Mouse (Mus musculus) hindbrain, embryonic 14.5 days (tissue): ENCODE data around the gene Lsamp. TPM values are rescaled to one million over a fixed set of nuclear protein-coding genes. Genes with fewer than 3 reads are reported as not detected.

Source experiments
- ATAC-seq: fragments of 200-750 bp; cut with Nextera tagmentation; 2 replicates; pipeline ENCODE4 v1.8.0; 2017; ENCODE audit warnings: moderate number of reproducible peaks, mild to moderate bottlenecking, moderate TSS enrichment, moderate library complexity; ENCODE audit not compliant: low FRiP score
- DNase-seq: peaks from one replicate; pipeline ENCODE4 v3.0.0-alpha.2; 2015; ENCODE audit warnings: low spot score
- H3K27ac ChIP-seq: fragments of 300-500 bp; sonication (generic); 2 replicates; pipeline ENCODE4 v1.5.1; 2014; ENCODE audit warnings: mild to moderate bottlenecking, moderate library complexity
- H3K27me3 ChIP-seq: fragments of 300-500 bp; sonication (generic); 2 replicates; pipeline ENCODE4 v1.6.1; 2014; ENCODE audit warnings: mild to moderate bottlenecking, low read length, mixed read lengths; ENCODE audit not compliant: control insufficient read depth, insufficient read depth
- H3K36me3 ChIP-seq: fragments of 300-500 bp; sonication (generic); replicated peaks from 2 replicates; pipeline ENCODE4 v1.6.1; 2014; ENCODE audit not compliant: control insufficient read depth, insufficient read depth
- H3K4me1 ChIP-seq: fragments of 300-500 bp; sonication (generic); replicated peaks from 2 replicates; pipeline ENCODE4 v1.6.1; 2014; ENCODE audit warnings: antibody characterized with exemption, low read length, mixed read lengths; ENCODE audit not compliant: control insufficient read depth, insufficient read depth
- H3K4me2 ChIP-seq: fragments of 300-500 bp; sonication (generic); replicated peaks from 2 replicates; pipeline ENCODE4 v1.6.1; 2014; ENCODE audit warnings: mild to moderate bottlenecking, moderate library complexity
- H3K4me3 ChIP-seq: fragments of 300-500 bp; sonication (generic); replicated peaks from 2 replicates; pipeline ENCODE4 v1.5.1; 2014; ENCODE audit warnings: mild to moderate bottlenecking, low read length
- H3K9ac ChIP-seq: fragments of 300-500 bp; sonication (generic); 2 replicates; pipeline ENCODE4 v1.6.1; 2014
- H3K9me3 ChIP-seq: fragments of 300-500 bp; sonication (generic); 2 replicates; pipeline ENCODE4 v1.6.1; 2016; ENCODE audit warnings: low read length; ENCODE audit not compliant: control insufficient read depth
- WGBS: fragments of 180-500 bp; shearing (Covaris S2); extraction: QIAGEN DNeasy Blood & Tissue Kit; methylation state at CpG from one replicate; pipeline ENCODE4 v1.1.7; 2014; 5-methylcytosine and 5-hydroxymethylcytosine counted together
- polyA plus RNA-seq: library from polyadenylated mRNA; unstranded; fragments of >200 nt; fragmentation: Nextera tagmentation; extraction: Ambion mirVana; gene quantifications from 2 replicates; pipeline ENCODE4 v1.2.1, GENCODE M21; 2014

The Lsamp gene
- polyA plus RNA-seq, 1 experiment from 2014 or later = 88.1 TPM

DNA sequence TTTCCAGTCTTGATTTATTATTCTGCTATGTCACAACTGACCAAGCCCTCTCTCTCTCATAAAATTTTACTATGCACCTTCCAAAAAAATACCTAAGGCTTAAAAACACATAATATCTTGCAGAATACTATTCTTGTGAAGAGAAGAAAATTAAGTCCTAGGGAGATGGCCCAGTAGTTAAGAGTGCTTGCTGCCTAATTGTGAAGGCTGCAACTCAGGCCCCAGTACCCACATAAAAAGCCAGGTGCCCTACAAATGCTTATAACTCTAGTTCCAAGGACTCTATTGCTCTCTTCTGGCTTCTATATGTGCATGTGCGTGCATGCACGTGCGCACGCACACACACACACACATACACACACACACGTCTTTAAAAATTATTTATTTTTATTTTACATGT lies 1225.9 kb downstream of the Lsamp start:
- H3K9me3 ChIP-seq = no peaks in the 10 kb centered on the region
- ATAC-seq (no peak), DNase-seq (no peak)
- no peaks in the 10 kb centered on the region for H3K4me1 ChIP-seq
- no peak overlapping the region for H3K4me2 ChIP-seq
- no peak overlapping the region for H3K27ac ChIP-seq
- no peaks in the 10 kb centered on the region for H3K27me3 ChIP-seq
- no peak overlapping the region for H3K4me3 ChIP-seq
- H3K9ac ChIP-seq = no peak overlapping the region
- WGBS = 96% methylated on average over 5 of the region's 5 CpGs
- no peaks in the 10 kb centered on the region for H3K36me3 ChIP-seq

GRCm38 (mm10) chr16:41235829-41236228 lies 1251.7 kb downstream of the Lsamp start:
- Histone ChIP-seq H3K9ac (no peak overlapping the region), H3K27ac (no peak overlapping the region; the same call in 1 of the 2 replicates), H3K36me3 (no peaks in the 10 kb centered on the region), H3K9me3 (no peaks in the 10 kb centered on the region), H3K4me2 (no peak overlapping the region), H3K4me3 (no peak overlapping the region), H3K4me1 (no peaks in the 10 kb centered on the region; the same call in 1 of the 2 replicates), H3K27me3 (no peaks in the 10 kb centered on the region)
- DNase-seq (no peak), ATAC-seq (no peak)

DNA sequence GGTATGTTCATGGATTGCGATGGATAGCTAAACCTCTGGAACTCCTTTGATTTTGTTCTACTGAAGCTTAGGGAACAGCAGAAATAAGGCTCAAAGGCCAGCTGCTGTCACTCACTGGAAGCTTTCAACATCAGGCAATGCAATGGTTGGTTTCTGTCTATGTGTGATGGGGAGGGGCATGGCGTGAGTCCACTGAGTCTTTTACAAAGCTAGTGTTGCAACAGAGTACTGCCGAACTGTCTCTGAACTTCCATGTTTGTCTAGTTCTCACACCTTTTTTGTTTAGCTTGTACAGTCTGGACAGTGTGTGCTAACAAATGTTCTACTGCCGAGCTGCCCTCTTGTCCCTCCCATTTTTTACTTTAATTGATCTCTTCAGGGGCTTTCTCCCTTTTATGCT lies 1258.7 kb downstream of the Lsamp start:
- H3K4me1 ChIP-seq = no peaks in the 10 kb centered on the region
- H3K4me3 ChIP-seq = no peak overlapping the region
- no peak for ATAC-seq
- H3K4me2 ChIP-seq = no peak overlapping the region
- H3K9ac ChIP-seq = no peak overlapping the region
- no peak overlapping the region for H3K27ac ChIP-seq
- DNase-seq = no peak
- H3K36me3 ChIP-seq = no peaks in the 10 kb centered on the region
- H3K27me3 ChIP-seq = no peaks in the 10 kb centered on the region
- 78% methylated on average over 4 of the region's 4 CpGs for WGBS
- no peaks in the 10 kb centered on the region for H3K9me3 ChIP-seq

GRCm38 (mm10) chr16:41244711-41245110 lies 1260.5 kb downstream of the Lsamp start:
- Histone ChIP-seq H3K36me3 (no peaks in the 10 kb centered on the region), H3K9me3 (no peaks in the 10 kb centered on the region), H3K4me1 (no peaks in the 10 kb centered on the region), H3K27ac (no peak overlapping the region), H3K4me2 (no peak overlapping the region), H3K9ac (no peak overlapping the region), H3K4me3 (no peak overlapping the region), H3K27me3 (no peaks in the 10 kb centered on the region)
- DNase-seq = peak; percentile 93
- peak; percentile 57; the same call in 1 of the 2 replicates for ATAC-seq
- 12% methylated on average over 2 of the region's 2 CpGs for WGBS

- Histone ChIP-seq H3K9me3 (no peaks in the 10 kb centered on the region), H3K4me1 (no peaks in the 10 kb centered on the region), H3K4me2 (no peak overlapping the region), H3K9ac (no peak overlapping the region), H3K27me3 (no peaks in the 10 kb centered on the region), H3K4me3 (no peak overlapping the region), H3K27ac (peak overlapping the region; percentile 63; the same call in 1 of the 2 replicates), H3K36me3 (no peaks in the 10 kb centered on the region)
- DNase-seq = peak; percentile 91
- 51% methylated on average over 12 of the region's 12 CpGs for WGBS
- ATAC-seq = peak; percentile 77; the same call in 1 of the 2 replicates
Measured at GRCm38 (mm10) chr16:41258145-41259035, 1274.2 kb downstream of the Lsamp start.

DNA sequence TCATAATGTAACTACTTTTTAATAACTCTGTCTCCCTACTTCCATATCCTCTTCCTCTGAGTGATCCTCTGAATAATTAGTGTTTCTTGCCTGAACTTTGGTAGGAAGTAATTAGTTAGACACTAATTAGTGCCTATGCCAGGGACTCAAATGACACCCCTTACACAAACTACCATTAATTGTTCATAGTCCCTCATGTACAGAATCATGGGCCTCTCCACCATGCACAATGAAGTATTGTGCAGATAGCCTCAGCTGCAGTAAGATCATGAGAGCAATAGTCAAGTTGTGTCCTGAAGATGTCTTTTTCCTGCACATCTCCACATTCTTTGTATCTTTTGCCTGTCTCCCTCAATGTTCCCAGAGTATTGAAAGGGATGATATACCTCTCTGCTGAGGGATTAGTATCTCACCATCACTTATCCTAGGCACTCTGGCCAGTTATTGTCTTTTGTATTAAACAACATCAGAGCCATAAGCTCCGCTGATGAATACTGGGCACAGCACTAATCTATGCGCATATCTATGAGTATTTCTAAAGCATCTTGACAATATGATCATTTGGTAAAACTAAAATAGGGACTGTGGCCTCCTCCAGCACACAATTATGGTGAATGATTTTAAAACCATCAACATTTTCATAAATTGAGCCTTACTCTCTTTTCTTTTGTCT lies 1292.0 kb downstream of the Lsamp start:
- Histone ChIP-seq H3K4me3 (no peak overlapping the region), H3K4me1 (no peaks in the 10 kb centered on the region), H3K9me3 (no peaks in the 10 kb centered on the region), H3K9ac (no peak overlapping the region), H3K27ac (no peak overlapping the region), H3K27me3 (no peaks in the 10 kb centered on the region), H3K4me2 (no peak overlapping the region), H3K36me3 (no peaks in the 10 kb centered on the region)
- WGBS = 68% methylated on average over 2 of the region's 2 CpGs
- ATAC-seq (no peak), DNase-seq (no peak)

DNA sequence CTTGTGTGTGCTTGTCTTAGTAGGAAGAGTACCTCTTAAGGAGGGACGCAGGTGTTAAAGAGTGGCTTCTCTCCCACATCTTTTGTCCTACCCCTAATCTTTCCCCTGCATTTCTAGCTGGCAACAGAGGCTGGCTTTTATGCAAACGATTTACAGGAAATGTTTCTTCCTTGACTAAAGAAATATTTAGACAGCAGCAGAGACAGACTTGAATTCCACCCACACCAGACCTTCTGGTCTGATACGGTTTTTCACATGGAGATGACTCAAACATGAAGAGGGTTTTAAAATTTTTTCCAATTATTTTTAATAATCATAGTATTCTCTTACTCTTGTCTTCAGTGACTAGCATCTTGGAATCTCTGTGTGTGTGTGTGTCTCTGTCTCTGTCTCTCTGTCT lies 1333.8 kb downstream of the Lsamp start:
- 79% methylated on average over 3 of the region's 3 CpGs for WGBS
- Histone ChIP-seq H3K9me3 (no peaks in the 10 kb centered on the region), H3K36me3 (no peaks in the 10 kb centered on the region), H3K27ac (no peak overlapping the region), H3K4me3 (no peak overlapping the region), H3K4me2 (no peak overlapping the region), H3K9ac (no peak overlapping the region), H3K27me3 (no peaks in the 10 kb centered on the region), H3K4me1 (no peaks in the 10 kb centered on the region)
- ATAC-seq (no peak), DNase-seq (no peak)

- ATAC-seq (no peak), DNase-seq (no peak)
- Histone ChIP-seq H3K27me3 (no peaks in the 10 kb centered on the region), H3K4me1 (no peaks in the 10 kb centered on the region), H3K9ac (no peak overlapping the region), H3K4me2 (no peak overlapping the region), H3K36me3 (no peaks in the 10 kb centered on the region), H3K27ac (no peak overlapping the region), H3K4me3 (no peak overlapping the region), H3K9me3 (no peaks in the 10 kb centered on the region)
- 83% methylated on average over 1 of the region's 1 CpGs for WGBS
Measured at GRCm38 (mm10) chr16:41343431-41343830, 1359.3 kb downstream of the Lsamp start.

DNA sequence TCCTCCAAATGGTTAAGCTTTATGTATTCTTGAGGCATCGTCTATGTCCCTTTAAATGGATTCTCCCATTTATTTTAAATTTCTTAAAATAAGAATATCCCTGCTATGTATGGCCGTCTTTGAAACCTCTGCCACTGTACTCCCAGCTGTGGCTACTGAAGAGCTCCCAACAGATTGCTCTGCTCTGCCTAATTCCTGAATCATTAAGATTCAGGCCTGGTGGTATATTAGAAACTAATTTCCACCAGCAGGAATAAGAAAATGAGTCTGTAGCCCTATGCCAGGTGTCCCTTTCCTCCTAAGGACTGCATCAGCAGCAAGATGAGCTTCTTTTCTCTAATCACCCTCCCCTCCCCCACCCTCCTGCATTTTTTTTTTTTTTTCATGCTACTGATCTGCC lies 1381.0 kb downstream of the Lsamp start:
- no peaks in the 10 kb centered on the region for H3K36me3 ChIP-seq
- no peaks in the 10 kb centered on the region for H3K27me3 ChIP-seq
- H3K9ac ChIP-seq = no peak overlapping the region
- H3K4me2 ChIP-seq = no peak overlapping the region
- no peak overlapping the region for H3K27ac ChIP-seq
- DNase-seq (no peak), ATAC-seq (peak; percentile 62; the same call in 1 of the 2 replicates)
- WGBS = 63% methylated on average over 2 of the region's 2 CpGs
- H3K4me3 ChIP-seq = no peak overlapping the region
- H3K9me3 ChIP-seq = no peaks in the 10 kb centered on the region
- H3K4me1 ChIP-seq = no peaks in the 10 kb centered on the region
